ENCODE assay signal across 24 mouse cellular contexts in genomic region chr15:26353656-26354055, GRCm38 (mm10). TPM values are rescaled to one million over a fixed set of nuclear protein-coding genes. Genes with fewer than 3 reads are reported as not detected.
A peak's percentile ranks its signal among the peaks of the same experiment; 100 is the strongest.
DNase-seq lines count a peak whose midpoint lies in the region; ATAC-seq and TF ChIP-seq lines count a peak whose summit lies in the region.
"Had no signal": no experiment of that assay in that cellular context is flagged by ENCODE, and none has a peak within 500 bp of the region (broad histone marks: within the 10 kb centered on the region; RNA-seq: fewer than 3 reads in every experiment).

No protein-coding gene starts in this region.

- TF ChIP-seq POLR2A in embryonic fibroblast, embryonic 13.5 days (IDR thresholded peaks at IDR 0.05; ENCODE audit: low read depth, low read length): no peak

- ATAC-seq in midbrain, embryonic 11.5 days (ENCODE audit: low FRiP score): no peak
- no peak for ATAC-seq in midbrain, embryonic 15.5 days (replicated peaks)
- ATAC-seq: activated CD4-positive, CD25-positive, alpha-beta regulatory T cell, adult 4 months; CD4-positive, CD25-positive, alpha-beta regulatory T cell, adult 4 months; forebrain, embryonic 13.5 days; forebrain, postnatal 0 days; Patski had no signal

- H3K27me3 ChIP-seq in midbrain, embryonic 11.5 days (ENCODE audit: control insufficient read depth, insufficient read depth, low read length): no peaks in the 10 kb centered on the region
- no peaks in the 10 kb centered on the region for H3K27me3 ChIP-seq in midbrain, embryonic 15.5 days (replicated peaks)
- H3K27me3 ChIP-seq in C2C12 (ENCODE audit: control insufficient read depth, insufficient read depth, insufficient read length): no peaks in the 10 kb centered on the region
- H3K27me3 ChIP-seq: embryonic facial prominence, embryonic 13.5 days; embryonic facial prominence, embryonic 15.5 days; forebrain, embryonic 13.5 days; forebrain, embryonic 15.5 days had no signal

- no peaks in the 10 kb centered on the region for H3K79me3 ChIP-seq in C2C12 (ENCODE audit: low read depth)

- no peaks in the 10 kb centered on the region for H3K4me1 ChIP-seq in midbrain, embryonic 11.5 days (ENCODE audit: control insufficient read depth, insufficient read depth, low read length)
- no peaks in the 10 kb centered on the region for H3K4me1 ChIP-seq in midbrain, embryonic 15.5 days
- H3K4me1 ChIP-seq in embryonic fibroblast, embryonic 13.5 days (ENCODE audit: control insufficient read depth, insufficient read depth, low read length): no peaks in the 10 kb centered on the region
- H3K4me1 ChIP-seq: embryonic facial prominence, embryonic 13.5 days; embryonic facial prominence, embryonic 15.5 days; forebrain, embryonic 13.5 days; forebrain, embryonic 15.5 days had no signal

- peak; percentile 69 for DNase-seq in midbrain, embryonic 11.5 days (ENCODE audit: low spot score, missing footprints)
- DNase-seq in Muller cell, postnatal 12 days (ENCODE audit: inconsistent ontology term): peak; percentile 16
- DNase-seq in MN1 (ENCODE audit: low spot score): no peak
- no peak for DNase-seq in adipocyte (ENCODE audit: low spot score)
- no peak for DNase-seq in testis, postnatal 14 days (ENCODE audit: low spot score)
- DNase-seq: adrenal gland, adult 2 months; adrenal gland, postnatal 14 days; adrenal gland, postnatal 36 days; cerebellum, adult 11-12 months; cerebellum, adult 2 months; cerebellum, adult 9-10 months; cerebellum, postnatal 10 days; cerebellum, postnatal 25 days; forebrain, postnatal 0 days had no signal

- no peak overlapping the region for H3K4me2 ChIP-seq in midbrain, embryonic 11.5 days
- no peak overlapping the region for H3K4me2 ChIP-seq in midbrain, embryonic 15.5 days
- H3K4me2 ChIP-seq: embryonic facial prominence, embryonic 13.5 days; embryonic facial prominence, embryonic 15.5 days; forebrain, embryonic 13.5 days; forebrain, embryonic 15.5 days had no signal

- H3K9me3 ChIP-seq in midbrain, embryonic 11.5 days (ENCODE audit: control insufficient read depth, low read length): no peaks in the 10 kb centered on the region
- H3K9me3 ChIP-seq in midbrain, embryonic 15.5 days: no peaks in the 10 kb centered on the region
- H3K9me3 ChIP-seq: embryonic facial prominence, embryonic 13.5 days; embryonic facial prominence, embryonic 15.5 days; forebrain, embryonic 13.5 days; forebrain, embryonic 15.5 days had no signal

- no peaks in the 10 kb centered on the region for H3K79me2 ChIP-seq in C2C12 (ENCODE audit: control insufficient read depth, insufficient read depth)

- H3K36me3 ChIP-seq in midbrain, embryonic 11.5 days (ENCODE audit: control insufficient read depth, insufficient read depth, low read length): no peaks in the 10 kb centered on the region
- H3K36me3 ChIP-seq in midbrain, embryonic 15.5 days (replicated peaks): no peaks in the 10 kb centered on the region
- H3K36me3 ChIP-seq in C2C12 (ENCODE audit: control insufficient read depth, insufficient read depth): no peaks in the 10 kb centered on the region
- H3K36me3 ChIP-seq: embryonic facial prominence, embryonic 13.5 days; embryonic facial prominence, embryonic 15.5 days; forebrain, embryonic 15.5 days had no signal

- no peak overlapping the region for H3K27ac ChIP-seq in midbrain, embryonic 11.5 days (ENCODE audit: low read depth, low read length)
- H3K27ac ChIP-seq in midbrain, embryonic 15.5 days: no peak overlapping the region
- H3K27ac ChIP-seq in embryonic fibroblast, embryonic 13.5 days (ENCODE audit: insufficient read depth, low read length): peak overlapping the region; percentile 11; the same call in 1 of the 2 replicates
- H3K27ac ChIP-seq: embryonic facial prominence, embryonic 13.5 days; embryonic facial prominence, embryonic 15.5 days; forebrain, embryonic 13.5 days; forebrain, embryonic 15.5 days had no signal

- no peak overlapping the region for H3K9ac ChIP-seq in midbrain, embryonic 11.5 days (ENCODE audit: low read length)
- no peak overlapping the region for H3K9ac ChIP-seq in midbrain, embryonic 15.5 days
- H3K9ac ChIP-seq: embryonic facial prominence, embryonic 13.5 days; embryonic facial prominence, embryonic 15.5 days; forebrain, embryonic 13.5 days; forebrain, embryonic 15.5 days; forebrain, postnatal 0 days had no signal

- H3K4me3 ChIP-seq in midbrain, embryonic 11.5 days (ENCODE audit: low read depth, low read length): no peak overlapping the region
- H3K4me3 ChIP-seq in midbrain, embryonic 15.5 days: no peak overlapping the region
- no peak overlapping the region for H3K4me3 ChIP-seq in C2C12 (ENCODE audit: insufficient read depth, poor library complexity, severe bottlenecking)
- H3K4me3 ChIP-seq in embryonic fibroblast, embryonic 13.5 days (ENCODE audit: insufficient read depth, low read length): no peak overlapping the region
- H3K4me3 ChIP-seq: embryonic facial prominence, embryonic 13.5 days; embryonic facial prominence, embryonic 15.5 days; forebrain, embryonic 13.5 days; forebrain, embryonic 15.5 days had no signal

- H3ac ChIP-seq in C2C12 (ENCODE audit: control insufficient read depth, insufficient read length, low read depth): no peak overlapping the region

- TF ChIP-seq CTCF in C2C12 (IDR thresholded peaks at IDR 0.05; ENCODE audit: control insufficient read depth, insufficient read depth, insufficient read length): no peak
- no peak for TF ChIP-seq CTCF in embryonic fibroblast, embryonic 13.5 days (IDR thresholded peaks at IDR 0.05; ENCODE audit: borderline replicate concordance, insufficient read depth, low read length)

TF ChIP-seq in C2C12, 6 proteins besides CTCF, POLR2A, EP300 and RAD21:
- TF ChIP-seq MYOD1 (IDR thresholded peaks at IDR 0.05; ENCODE audit: control insufficient read depth, insufficient read length, low read depth) (peak; percentile 11), MAX (IDR thresholded peaks at IDR 0.05) (no peak), MYOG (IDR thresholded peaks at IDR 0.05; ENCODE audit: control insufficient read depth, extremely low read depth, insufficient read length) (no peak), USF1 (IDR thresholded peaks at IDR 0.05; ENCODE audit: low read depth) (no peak)

RNA-seq across cellular contexts. Expression of gene March11, which starts 44.8 kb away (rescaled TPM):
- 1.4 and 1.5 TPM in 2 replicates for polyA plus RNA-seq in midbrain, embryonic 11.5 days (2014; fragmentation: Nextera tagmentation; extraction: Ambion mirVana)
- 7.5 and 7.8 TPM in 2 replicates for polyA plus RNA-seq in midbrain, embryonic 15.5 days (2015; fragmentation: Nextera tagmentation; extraction: Ambion mirVana)
- 26.1 TPM for polyA plus RNA-seq in C2C12 (2012; fragmentation: generic; extraction: Trizol)
- polyA plus RNA-seq in embryonic fibroblast, embryonic 13.5 days (2011; ENCODE audit: insufficient read length, low read depth, missing spikeins): not detected in 2 replicates
- polyA plus RNA-seq: activated CD4-positive, CD25-positive, alpha-beta regulatory T cell, adult 4 months had no signal

Comparison
In these comparisons a context has a peak if more than half of its experiments do, and no peak if none do; other contexts are left out.
1. DNase-seq: peak in midbrain, embryonic 11.5 days (single experiment) and Muller cell, postnatal 12 days (single experiment); none in MN1 (single experiment), adipocyte (single experiment) and testis, postnatal 14 days (single experiment).